Mouse (Mus musculus): ENCODE measurements around the gene Card14. TPM values are rescaled to one million over a fixed set of nuclear protein-coding genes. Genes with fewer than 3 reads are reported as not detected.
A peak's percentile ranks its signal among the peaks of the same experiment; 100 is the strongest.
"Not testable (repeated sequence)": the region's sequence is repeated elsewhere in the genome, so short reads cannot be mapped to it uniquely, and the experiment has no call there.

Gene Card14
- polyA plus RNA-seq, 1 experiment from 2014 or later: 0.09 TPM

DNA sequence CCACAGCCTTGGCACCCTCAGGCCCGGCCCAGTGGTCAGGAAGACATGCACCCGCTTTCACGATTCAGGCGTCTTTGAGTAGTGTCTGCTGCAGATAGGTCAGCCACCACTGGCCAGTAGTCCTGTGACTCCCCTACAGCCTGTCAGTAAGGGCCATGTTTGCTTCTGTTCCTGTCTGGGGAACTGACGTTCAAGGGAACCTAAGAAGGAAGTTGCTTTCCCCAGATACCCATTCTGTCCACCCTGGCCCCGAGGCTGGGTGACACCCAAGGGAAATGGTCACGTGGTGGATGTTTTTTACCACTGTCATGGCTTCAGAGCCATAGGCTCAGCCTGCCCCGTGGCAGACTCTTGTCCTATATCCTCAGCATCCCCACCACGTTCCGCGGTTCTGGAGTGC is 69.8 kb downstream of the Card14 start:
- 95% methylated on average over 11 of the region's 11 CpGs for WGBS
- no peak overlapping the region for H3K4me3 ChIP-seq
- no peak overlapping the region for H3K4me2 ChIP-seq (replicated peaks)
- ATAC-seq (replicated peaks): no peak
- no peak overlapping the region for H3K9ac ChIP-seq (replicated peaks)
- no peak overlapping the region for H3K27ac ChIP-seq (replicated peaks)
- H3K36me3 ChIP-seq: no peaks in the 10 kb centered on the region
- no peaks in the 10 kb centered on the region for H3K9me3 ChIP-seq
- no peaks in the 10 kb centered on the region for H3K4me1 ChIP-seq
- H3K27me3 ChIP-seq: no peaks in the 10 kb centered on the region

DNA sequence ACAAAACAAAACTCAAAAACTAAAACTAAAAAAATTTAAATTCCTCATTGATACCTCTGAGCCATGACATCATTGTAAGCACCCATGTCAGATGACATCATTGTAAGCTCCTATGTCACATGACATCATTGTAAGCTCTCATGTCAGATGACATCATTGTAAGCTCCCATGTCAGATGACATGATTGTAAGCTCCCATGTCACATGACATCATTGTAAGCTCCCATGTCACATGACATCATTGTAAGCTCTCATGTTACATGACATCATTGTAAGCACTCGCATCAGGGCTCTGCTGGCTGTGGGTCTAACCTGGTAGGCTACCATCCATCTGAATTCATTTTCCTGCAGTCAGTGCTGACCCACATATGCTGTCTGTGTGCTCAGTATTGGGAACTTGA is 71.0 kb downstream of the Card14 start:
- Histone ChIP-seq H3K9me3 (no peaks in the 10 kb centered on the region), H3K36me3 (no peaks in the 10 kb centered on the region), H3K4me2 (replicated peaks) (no peak overlapping the region), H3K27ac (replicated peaks) (no peak overlapping the region), H3K4me3 (no peak overlapping the region), H3K4me1 (no peaks in the 10 kb centered on the region), H3K27me3 (no peaks in the 10 kb centered on the region), H3K9ac (replicated peaks) (no peak overlapping the region)
- 94% methylated on average over 1 of the region's 1 CpGs for WGBS
- no peak for ATAC-seq (replicated peaks)

DNA sequence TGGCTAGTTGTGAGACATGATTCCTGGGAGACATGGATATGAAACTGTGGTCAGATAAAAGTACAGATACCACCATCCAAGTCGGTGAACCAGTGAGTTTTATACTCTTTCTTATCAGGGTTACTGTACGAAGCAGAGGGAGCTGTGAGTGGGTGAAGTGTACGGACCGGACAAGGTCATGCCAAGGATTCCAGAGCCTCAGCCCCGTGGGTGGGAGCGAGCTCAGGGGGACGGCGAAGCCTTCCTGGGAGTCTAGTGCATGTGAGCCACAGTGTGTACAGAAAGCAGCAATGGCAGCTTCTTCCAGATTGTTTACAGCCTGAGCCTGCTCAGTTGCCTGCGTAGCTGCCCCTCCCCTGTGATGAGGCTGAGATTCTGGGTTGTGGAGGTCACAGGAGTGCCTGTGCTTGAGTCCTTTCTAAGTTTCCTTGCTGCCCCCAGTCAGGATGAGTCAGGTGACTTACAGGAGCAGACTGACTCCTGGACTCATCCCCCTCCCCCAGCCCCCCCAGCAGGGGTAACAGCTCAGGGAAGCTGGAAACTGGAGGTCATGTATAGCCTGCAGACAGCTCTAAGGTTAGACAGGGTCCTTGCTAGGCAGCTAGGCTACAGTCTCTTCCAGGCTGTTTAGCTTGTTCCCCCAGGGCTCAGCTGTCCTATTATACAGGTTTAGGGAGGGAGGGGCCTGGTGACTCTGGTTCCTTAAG is 74.2 kb downstream of the Card14 start:
- Histone ChIP-seq H3K4me3 (no peak overlapping the region), H3K9me3 (no peaks in the 10 kb centered on the region), H3K4me2 (replicated peaks) (no peak overlapping the region), H3K27me3 (no peaks in the 10 kb centered on the region), H3K27ac (replicated peaks) (no peak overlapping the region), H3K4me1 (no peaks in the 10 kb centered on the region), H3K36me3 (no peaks in the 10 kb centered on the region), H3K9ac (replicated peaks) (no peak overlapping the region)
- ATAC-seq (replicated peaks): no peak
- 87% methylated on average over 9 of the region's 9 CpGs for WGBS

DNA sequence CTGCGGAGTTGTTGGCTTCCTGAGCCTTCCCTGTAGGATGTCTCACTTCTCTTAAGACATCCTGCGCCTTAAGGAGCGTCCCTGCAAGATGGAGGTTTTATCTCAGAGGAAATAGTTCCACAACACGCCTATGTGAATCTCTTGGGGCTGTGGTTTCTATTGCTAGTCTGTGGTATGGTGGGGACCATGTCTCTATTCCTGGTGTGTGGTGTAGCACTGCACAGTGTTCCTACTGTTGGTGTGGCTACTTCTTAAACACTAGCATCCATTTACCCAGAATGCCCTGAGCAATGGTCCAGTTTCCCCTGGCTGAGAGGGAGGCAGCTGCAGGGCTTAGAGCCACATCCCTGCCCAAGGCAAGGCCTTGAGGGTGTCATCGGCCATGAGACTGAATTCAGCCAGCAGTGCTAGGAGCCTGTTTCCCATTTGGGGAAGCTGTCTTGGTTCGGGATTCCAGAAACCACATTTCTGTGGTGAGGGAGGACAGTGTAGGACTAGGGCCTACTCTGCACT is 74.8 kb downstream of the Card14 start:
- no peak overlapping the region for H3K4me3 ChIP-seq
- H3K36me3 ChIP-seq: no peaks in the 10 kb centered on the region
- ATAC-seq (replicated peaks): no peak
- no peaks in the 10 kb centered on the region for H3K9me3 ChIP-seq
- H3K4me2 ChIP-seq (replicated peaks): no peak overlapping the region
- 76% methylated on average over 6 of the region's 6 CpGs for WGBS
- H3K27me3 ChIP-seq: no peaks in the 10 kb centered on the region
- H3K9ac ChIP-seq (replicated peaks): no peak overlapping the region
- H3K27ac ChIP-seq (replicated peaks): no peak overlapping the region
- H3K4me1 ChIP-seq: no peaks in the 10 kb centered on the region

DNA sequence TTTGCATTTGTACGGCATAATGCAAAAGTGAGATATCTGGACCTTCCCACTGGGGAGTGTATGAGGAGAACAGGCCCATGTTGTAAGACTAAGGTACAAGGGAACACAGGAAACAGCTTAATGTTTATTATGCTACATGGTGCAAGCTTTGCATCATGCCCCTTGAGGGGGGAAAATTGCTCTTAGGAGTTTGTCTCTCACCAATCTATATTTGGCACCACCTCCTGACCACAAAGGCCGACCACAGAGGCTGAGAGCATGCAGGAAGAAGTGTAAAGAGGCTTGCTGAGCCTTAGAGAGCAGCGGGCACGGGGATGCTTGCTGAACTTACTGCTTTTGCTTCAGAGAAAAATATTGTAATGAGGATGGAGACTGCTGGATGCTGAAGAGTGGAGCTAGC is 77.3 kb downstream of the Card14 start:
- Histone ChIP-seq H3K27me3 (peaks cover 15% of the 10 kb centered on the region; the same call in 1 of the 2 replicates), H3K36me3 (no peaks in the 10 kb centered on the region), H3K4me2 (replicated peaks) (no peak overlapping the region), H3K9me3 (no peaks in the 10 kb centered on the region), H3K4me3 (no peak overlapping the region), H3K27ac (replicated peaks) (no peak overlapping the region), H3K9ac (replicated peaks) (no peak overlapping the region), H3K4me1 (peaks cover 5% of the 10 kb centered on the region)
- WGBS: 79% methylated on average over 4 of the region's 4 CpGs
- no peak for ATAC-seq (replicated peaks)

DNA sequence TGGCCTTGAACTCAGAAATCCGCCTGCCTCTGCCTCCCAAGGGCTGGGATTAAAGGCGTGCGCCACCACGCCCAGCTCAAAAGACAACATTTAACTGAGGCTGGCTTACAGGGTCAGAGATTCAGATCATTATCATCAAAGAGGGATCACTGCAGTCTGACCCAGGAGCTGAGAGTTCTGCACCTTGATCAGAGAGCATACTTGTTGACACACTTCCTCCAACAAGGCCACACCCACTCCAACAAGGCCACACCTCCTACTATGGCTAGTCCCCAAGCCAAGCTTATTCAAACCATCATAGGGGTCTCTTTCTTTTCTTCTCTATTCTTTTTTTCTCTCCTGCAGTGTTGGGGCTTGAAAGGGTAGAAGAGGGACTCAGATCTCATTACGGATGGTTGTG is 78.7 kb downstream of the Card14 start:
- H3K9me3 ChIP-seq: no peaks in the 10 kb centered on the region
- peaks cover 29% of the 10 kb centered on the region for H3K27me3 ChIP-seq
- WGBS: 93% methylated on average over 5 of the region's 5 CpGs
- H3K36me3 ChIP-seq: no peaks in the 10 kb centered on the region
- no peak for ATAC-seq (replicated peaks)
- H3K4me3 ChIP-seq: no peak overlapping the region
- H3K27ac ChIP-seq (replicated peaks): no peak overlapping the region
- H3K9ac ChIP-seq (replicated peaks): no peak overlapping the region
- no peak overlapping the region for H3K4me2 ChIP-seq (replicated peaks)
- peaks cover 16% of the 10 kb centered on the region for H3K4me1 ChIP-seq

DNA sequence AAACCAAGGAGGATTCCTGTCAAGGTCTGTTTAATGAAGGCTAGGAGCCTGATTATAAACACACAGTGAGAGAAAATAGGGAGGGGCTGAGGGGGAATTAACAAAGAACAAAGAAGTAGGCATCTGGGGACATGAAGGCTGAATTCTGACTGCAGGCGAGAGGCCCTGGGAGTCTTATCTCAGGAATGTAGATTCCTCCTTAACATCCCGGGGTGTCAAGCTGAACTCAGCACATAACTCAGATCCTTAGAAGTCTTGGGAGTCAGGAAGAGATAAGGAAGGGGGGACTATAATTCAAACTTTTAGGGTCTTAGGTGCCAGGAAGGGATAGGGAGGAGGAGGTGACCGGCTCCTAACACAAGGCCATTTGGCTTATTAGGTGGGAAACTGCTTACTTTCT is 79.7 kb downstream of the Card14 start:
- H3K27me3 ChIP-seq: peaks cover 38% of the 10 kb centered on the region
- not testable (repeated sequence) for H3K36me3 ChIP-seq; ATAC-seq (replicated peaks); H3K4me2 ChIP-seq (replicated peaks); H3K9ac ChIP-seq (replicated peaks); H3K4me3 ChIP-seq; H3K27ac ChIP-seq (replicated peaks); H3K9me3 ChIP-seq
- H3K4me1 ChIP-seq: peaks cover 19% of the 10 kb centered on the region
- 30% methylated on average over 3 of the region's 3 CpGs for WGBS

DNA sequence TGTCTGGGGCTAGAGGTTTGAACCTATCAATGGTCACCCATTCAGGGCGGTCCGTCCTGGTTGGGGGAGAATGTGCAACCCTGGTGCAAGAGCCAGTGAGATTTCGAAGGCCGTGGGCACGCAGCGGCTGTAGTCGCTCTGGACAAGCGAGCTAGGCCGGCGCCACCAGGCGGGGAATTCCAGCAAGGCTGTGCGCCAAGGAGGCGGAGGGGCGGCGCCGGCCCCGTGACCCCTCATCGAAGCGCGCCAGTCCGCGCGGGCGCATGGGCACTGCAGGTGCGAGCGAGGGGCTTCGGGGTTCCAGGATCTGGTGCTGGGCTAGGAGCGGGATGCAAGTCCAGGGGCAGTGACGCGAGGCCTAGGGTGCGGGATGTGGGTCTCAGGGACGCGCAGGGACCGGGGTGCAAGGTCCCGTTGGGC is 82.3 kb downstream of the Card14 start:
- peaks cover 55% of the 10 kb centered on the region for H3K27me3 ChIP-seq
- peaks cover 32% of the 10 kb centered on the region for H3K4me1 ChIP-seq
- H3K27ac ChIP-seq (replicated peaks): 0 out of 2 replicates have a peak overlapping the region, but pooled peaks have one; percentile 1
- peak overlapping the region; percentile 41 for H3K9ac ChIP-seq (replicated peaks)
- H3K4me2 ChIP-seq (replicated peaks): peak overlapping the region; percentile 94
- H3K36me3 ChIP-seq: no peaks in the 10 kb centered on the region
- H3K4me3 ChIP-seq: peak overlapping the region; percentile 48
- H3K9me3 ChIP-seq: no peaks in the 10 kb centered on the region
- ATAC-seq (replicated peaks): peak; percentile 61; the same call in 1 of the 2 replicates
- WGBS: under 1% methylated on average over 35 of the region's 35 CpGs

DNA sequence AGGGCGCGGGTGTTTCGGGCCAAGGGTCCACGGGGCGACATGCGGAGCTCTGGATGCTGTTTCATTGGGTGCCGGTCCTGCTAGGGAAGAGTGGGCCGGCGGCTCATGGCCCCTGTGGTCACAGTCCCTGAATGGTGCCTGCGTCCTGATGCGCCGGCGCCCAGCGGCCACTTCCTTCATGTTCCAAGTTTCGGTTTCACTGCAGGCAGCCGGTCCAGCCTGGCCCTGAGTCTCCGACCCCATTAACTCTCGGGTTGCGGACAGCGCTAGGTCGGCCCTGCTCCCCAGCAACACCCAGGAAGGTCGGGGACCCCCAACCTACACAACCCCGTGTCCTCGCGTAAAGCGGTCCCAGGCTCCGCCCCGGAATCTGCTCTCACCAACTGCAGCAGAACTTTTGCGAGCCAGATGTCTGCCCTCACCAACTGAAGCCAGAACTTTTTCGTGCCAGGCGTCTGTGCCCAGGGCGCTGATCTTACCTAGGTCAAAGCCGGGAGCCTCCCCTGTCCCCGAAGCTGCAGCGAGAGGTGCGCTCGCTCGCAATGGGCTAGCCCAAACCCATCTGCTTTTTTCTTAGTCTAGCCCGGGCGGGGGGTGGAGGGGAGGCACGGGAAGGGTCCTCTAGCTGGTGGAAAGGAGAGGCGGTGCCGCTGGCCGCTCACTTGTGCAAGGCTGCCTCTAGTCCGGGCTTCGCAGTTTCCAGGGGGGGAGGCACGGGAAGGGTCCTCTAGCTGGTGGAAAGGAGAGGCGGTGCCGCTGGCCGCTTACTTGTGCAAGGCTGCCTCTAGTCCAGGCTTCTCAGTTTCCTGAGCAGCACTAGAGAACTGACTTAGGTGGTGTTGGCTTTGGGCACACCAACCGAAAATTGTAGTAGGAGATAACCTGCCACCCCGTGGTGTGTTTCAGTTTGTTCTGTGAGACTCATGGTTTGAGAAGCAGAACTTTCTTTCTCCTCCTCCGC is 83.0 kb downstream of the Card14 start:
- peaks cover 32% of the 10 kb centered on the region for H3K4me1 ChIP-seq
- peak overlapping the region; percentile 41 for H3K9ac ChIP-seq (replicated peaks)
- 3% methylated on average over 53 of the region's 53 CpGs for WGBS
- H3K4me3 ChIP-seq: peak overlapping the region; percentile 48
- H3K27ac ChIP-seq (replicated peaks): 0 out of 2 replicates have a peak overlapping the region, but pooled peaks have one; percentile 1
- ATAC-seq (replicated peaks): 0 out of 2 replicates have a peak, but pooled peaks have one; percentile 29
- peak overlapping the region; percentile 94 for H3K4me2 ChIP-seq (replicated peaks)
- peaks cover 61% of the 10 kb centered on the region for H3K27me3 ChIP-seq
- H3K36me3 ChIP-seq: no peaks in the 10 kb centered on the region
- no peaks in the 10 kb centered on the region for H3K9me3 ChIP-seq

DNA sequence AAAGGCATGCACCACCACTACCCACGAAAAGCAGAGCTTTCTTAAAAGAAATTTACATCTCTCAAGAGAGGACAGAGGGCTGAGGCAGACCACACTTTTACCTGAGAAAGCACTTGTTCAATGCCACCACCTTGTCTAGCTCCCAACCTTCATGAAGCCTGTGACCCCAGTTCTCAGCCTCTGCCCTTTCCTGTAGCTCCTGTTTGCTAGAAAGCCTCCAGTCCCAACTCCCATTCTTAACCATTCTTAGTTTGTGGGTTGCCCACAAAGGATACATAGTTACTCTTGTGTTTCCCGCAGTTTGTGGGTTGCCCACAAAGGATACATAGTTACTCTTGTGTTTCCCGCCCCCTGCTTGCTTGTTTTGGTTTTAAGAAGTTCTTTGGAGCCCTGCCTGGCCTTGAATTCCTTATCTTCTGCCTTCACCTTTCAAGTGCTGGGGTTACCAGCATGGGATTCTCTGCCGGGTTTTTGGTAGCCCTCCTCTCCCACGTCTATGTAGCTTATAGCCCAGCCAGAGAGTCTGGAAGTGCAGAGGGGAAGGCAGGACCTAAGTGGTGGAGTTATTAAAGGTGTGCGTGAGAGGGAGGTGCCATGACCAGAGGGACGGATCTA is 83.9 kb downstream of the Card14 start:
- Histone ChIP-seq H3K9me3 (no peaks in the 10 kb centered on the region), H3K36me3 (no peaks in the 10 kb centered on the region), H3K27ac (replicated peaks) (no peak overlapping the region), H3K4me1 (peaks cover 32% of the 10 kb centered on the region), H3K4me2 (replicated peaks) (no peak overlapping the region), H3K9ac (replicated peaks) (no peak overlapping the region), H3K27me3 (peaks cover 66% of the 10 kb centered on the region), H3K4me3 (no peak overlapping the region)
- no peak for ATAC-seq (replicated peaks)
- 40% methylated on average over 7 of the region's 7 CpGs for WGBS

DNA sequence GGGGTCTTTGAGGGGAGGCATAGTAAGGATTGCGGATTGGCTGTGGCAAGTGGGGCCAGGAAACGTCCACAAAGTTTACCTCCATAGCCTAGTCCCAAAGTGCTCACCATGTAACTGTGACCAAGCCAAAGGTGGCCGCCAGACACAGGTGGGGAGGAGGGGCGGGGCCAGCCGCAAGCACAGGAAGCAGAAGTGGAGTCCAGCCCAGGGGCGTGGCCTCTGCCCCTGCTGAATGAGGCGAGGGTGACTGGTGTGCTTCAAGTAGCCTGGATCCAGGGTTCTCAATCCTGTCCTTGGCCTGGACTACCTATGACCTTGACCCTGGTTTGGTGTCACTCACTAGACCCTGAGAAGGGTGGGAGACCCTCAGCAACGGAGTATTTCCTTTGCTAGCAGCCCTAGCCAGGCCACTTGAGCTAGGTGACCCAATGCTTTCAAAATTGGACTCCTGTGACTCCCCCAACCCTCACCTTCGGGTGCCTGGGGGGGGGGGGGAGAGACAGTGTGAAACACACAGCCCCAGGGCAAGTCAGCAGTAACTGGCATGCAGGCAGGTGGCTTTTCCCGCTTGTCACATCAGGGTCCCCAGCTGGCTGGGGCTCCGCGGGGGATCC is 84.5 kb downstream of the Card14 start:
- H3K9me3 ChIP-seq: no peaks in the 10 kb centered on the region
- peaks cover 67% of the 10 kb centered on the region for H3K27me3 ChIP-seq
- peaks cover 32% of the 10 kb centered on the region for H3K4me1 ChIP-seq
- H3K4me3 ChIP-seq: no peak overlapping the region
- WGBS: 9% methylated on average over 12 of the region's 12 CpGs
- no peaks in the 10 kb centered on the region for H3K36me3 ChIP-seq
- H3K4me2 ChIP-seq (replicated peaks): 0 out of 2 replicates have a peak overlapping the region, but pooled peaks have one; percentile 70
- no peak for ATAC-seq (replicated peaks)
- no peak overlapping the region for H3K9ac ChIP-seq (replicated peaks)
- H3K27ac ChIP-seq (replicated peaks): no peak overlapping the region

Measured in forebrain, embryonic 15.5 days (tissue).